Mouse (Mus musculus) testis, adult 2 months (tissue): ENCODE data around the gene Kif6. TPM values are rescaled to one million over a fixed set of nuclear protein-coding genes. Genes with fewer than 3 reads are reported as not detected.
A peak's percentile ranks its signal among the peaks of the same experiment; 100 is the strongest.

Experiments used
- H3K27ac ChIP-seq: fragments of 200-500 bp; 2 replicates; pipeline ENCODE4 v1.5.1; 2012; ENCODE audit warnings: low read depth, low read length; ENCODE audit not compliant: control insufficient read depth, insufficient read depth
- H3K27me3 ChIP-seq: fragments of 200-500 bp; 2 replicates; pipeline ENCODE4 v1.6.1; 2012; ENCODE audit warnings: mild to moderate bottlenecking, low read length, moderate library complexity; ENCODE audit not compliant: control insufficient read depth, insufficient read depth
- H3K36me3 ChIP-seq: fragments of 200-500 bp; 2 replicates; pipeline ENCODE4 v1.6.1; 2012; ENCODE audit warnings: mild to moderate bottlenecking, low read length; ENCODE audit not compliant: control insufficient read depth, insufficient read depth
- H3K4me1 ChIP-seq: fragments of 200-500 bp; 2 replicates; pipeline ENCODE4 v1.6.1; 2012; ENCODE audit warnings: low read length; ENCODE audit not compliant: control insufficient read depth, insufficient read depth
- H3K4me3 ChIP-seq: fragments of 200-500 bp; 2 replicates; pipeline ENCODE4 v1.5.1; 2012; ENCODE audit warnings: low read depth, mild to moderate bottlenecking, low read length, moderate library complexity, mixed read lengths; ENCODE audit not compliant: control insufficient read depth
- CTCF ChIP-seq: fragments of 200-500 bp; IDR thresholded peaks from 2 replicates; pipeline ENCODE4 v1.5.1; 2012; ENCODE audit warnings: low read depth, mild to moderate bottlenecking, inconsistent platforms, low read length, moderate library complexity; ENCODE audit not compliant: control insufficient read depth, insufficient read depth, insufficient replicate concordance
- POLR2A ChIP-seq: fragments of 200-500 bp; IDR thresholded peaks from 2 replicates; pipeline ENCODE4 v1.6.1; 2012; ENCODE audit warnings: low read depth, mild to moderate bottlenecking, inconsistent platforms, low read length, moderate library complexity; ENCODE audit not compliant: control insufficient read depth
- polyA plus RNA-seq: library from polyadenylated mRNA; depleted of rRNA; stranded (reverse); fragments of >200 nt; gene quantifications from 2 replicates; pipeline ENCODE4 v1.2.3, GENCODE M21; 2012

Gene Kif6
- polyA plus RNA-seq, 1 experiment = 5.8 TPM

- Histone ChIP-seq H3K4me3 (peak overlapping the region; percentile 93), H3K36me3 (no peaks in the 10 kb centered on the region), H3K27me3 (no peaks in the 10 kb centered on the region), H3K4me1 (peaks cover 12% of the 10 kb centered on the region), H3K27ac (no peak overlapping the region; the same call in 1 of the 2 replicates)
- no peak; the same call in 1 of the 2 replicates for TF ChIP-seq POLR2A
- TF ChIP-seq CTCF = no peak
These were observed 310 bp downstream of the Kif6 start for GRCm38 (mm10) chr17:49615241-49615651.

- no peak for TF ChIP-seq POLR2A
- TF ChIP-seq CTCF = no peak
- H3K27me3 ChIP-seq = no peaks in the 10 kb centered on the region
- no peaks in the 10 kb centered on the region for H3K36me3 ChIP-seq
- H3K4me3 ChIP-seq = no peak overlapping the region
- no peak overlapping the region for H3K27ac ChIP-seq
- H3K4me1 ChIP-seq = no peaks in the 10 kb centered on the region
These were observed 9.6 kb downstream of the Kif6 start for GRCm38 (mm10) chr17:49624572-49624971.

GRCm38 (mm10) chr17:49627011-49627794 lies 12.3 kb downstream of the Kif6 start:
- no peaks in the 10 kb centered on the region for H3K36me3 ChIP-seq
- H3K27me3 ChIP-seq = no peaks in the 10 kb centered on the region
- H3K4me1 ChIP-seq = no peaks in the 10 kb centered on the region
- no peak overlapping the region for H3K27ac ChIP-seq
- H3K4me3 ChIP-seq = no peak overlapping the region
- no peak for TF ChIP-seq CTCF
- no peak for TF ChIP-seq POLR2A

GRCm38 (mm10) chr17:49628875-49629274 lies 13.9 kb downstream of the Kif6 start:
- Histone ChIP-seq H3K27ac (no peak overlapping the region), H3K4me3 (no peak overlapping the region), H3K36me3 (no peaks in the 10 kb centered on the region), H3K27me3 (no peaks in the 10 kb centered on the region), H3K4me1 (no peaks in the 10 kb centered on the region)
- TF ChIP-seq POLR2A (no peak), CTCF (peak; percentile 28; the same call in 1 of the 2 replicates)

- Histone ChIP-seq H3K4me3 (no peak overlapping the region), H3K36me3 (no peaks in the 10 kb centered on the region), H3K27me3 (no peaks in the 10 kb centered on the region), H3K4me1 (no peaks in the 10 kb centered on the region), H3K27ac (no peak overlapping the region)
- TF ChIP-seq CTCF = no peak
- TF ChIP-seq POLR2A = peak; percentile 19; the same call in 1 of the 2 replicates
These were observed 18.1 kb downstream of the Kif6 start for GRCm38 (mm10) chr17:49633041-49633440.

- Histone ChIP-seq H3K27ac (no peak overlapping the region), H3K27me3 (no peaks in the 10 kb centered on the region), H3K36me3 (no peaks in the 10 kb centered on the region), H3K4me1 (peaks cover 4% of the 10 kb centered on the region), H3K4me3 (no peak overlapping the region)
- TF ChIP-seq CTCF (no peak), POLR2A (no peak)
These were observed 27.0 kb downstream of the Kif6 start for GRCm38 (mm10) chr17:49641903-49642302.

- Histone ChIP-seq H3K27ac (no peak overlapping the region), H3K36me3 (no peaks in the 10 kb centered on the region), H3K27me3 (no peaks in the 10 kb centered on the region), H3K4me3 (no peak overlapping the region), H3K4me1 (peaks cover 4% of the 10 kb centered on the region)
- TF ChIP-seq POLR2A (no peak), CTCF (no peak)
These were observed 27.4 kb downstream of the Kif6 start for GRCm38 (mm10) chr17:49642336-49642735.
